Comparison of ENCODE assay signal across 20 mouse cellular contexts in the genomic region with DNA sequence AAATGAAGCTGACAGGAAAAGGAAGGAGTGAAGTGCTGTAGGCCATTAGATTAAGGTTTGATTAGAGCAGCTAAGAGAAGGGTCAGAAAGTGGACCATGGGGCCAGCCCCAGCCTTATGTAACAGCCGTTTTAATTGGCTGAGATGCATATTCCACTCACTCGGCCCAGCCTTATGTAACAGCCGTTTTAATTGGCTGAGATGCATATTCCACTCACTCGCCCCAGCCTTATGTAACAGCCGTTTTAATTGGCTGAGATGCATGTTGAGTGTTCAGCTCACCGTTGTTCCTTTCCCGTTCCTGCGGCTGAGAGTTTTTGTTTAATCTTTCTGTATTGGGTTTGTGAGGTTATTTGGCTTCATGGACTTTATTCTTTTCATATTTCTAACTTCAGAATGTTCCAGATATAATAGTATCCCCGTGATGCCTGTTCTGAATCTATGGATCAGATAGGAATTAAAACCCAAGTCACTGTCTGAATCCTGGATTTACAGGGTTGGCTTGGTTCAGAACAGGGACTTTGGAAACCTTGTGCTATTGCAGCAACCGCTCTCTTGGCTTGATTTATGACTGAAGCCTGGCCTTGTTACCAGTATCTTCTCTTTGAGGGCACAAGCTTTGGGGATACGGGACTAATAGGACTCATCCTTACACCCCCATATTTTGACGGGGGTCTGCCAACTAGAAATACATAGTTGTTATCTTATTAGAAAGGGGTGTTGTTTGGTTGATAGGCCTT.
DNase-seq lines count a peak whose midpoint lies in the region; ATAC-seq and TF ChIP-seq lines count a peak whose summit lies in the region.
"Had no signal": no experiment of that assay in that cellular context is flagged by ENCODE, and none has a peak within 500 bp of the region (broad histone marks: within the 10 kb centered on the region; RNA-seq: fewer than 3 reads in every experiment).

No protein-coding gene starts in this region.

- 85% methylated on average over 12 of the region's 12 CpGs for WGBS in forebrain, embryonic 14.5 days
- 76% methylated on average over 12 of the region's 12 CpGs for WGBS in forebrain, postnatal 0 days

- no peaks in the 10 kb centered on the region for H3K9me3 ChIP-seq in forebrain, embryonic 14.5 days (replicated peaks; ENCODE audit: control insufficient read depth, low read length)
- no peaks in the 10 kb centered on the region for H3K9me3 ChIP-seq in forebrain, postnatal 0 days (ENCODE audit: low read length)
- H3K9me3 ChIP-seq: embryonic facial prominence, embryonic 12.5 days; liver, embryonic 12.5 days; neural tube, embryonic 13.5 days had no signal

- no peak overlapping the region for H3K4me2 ChIP-seq in forebrain, embryonic 14.5 days (ENCODE audit: low read length)
- H3K4me2 ChIP-seq in forebrain, postnatal 0 days (ENCODE audit: low read depth): no peak overlapping the region
- H3K4me2 ChIP-seq: embryonic facial prominence, embryonic 12.5 days; liver, embryonic 12.5 days; midbrain, embryonic 11.5 days; neural tube, embryonic 13.5 days had no signal

- peak; percentile 55; the same call in 1 of the 2 replicates for ATAC-seq in forebrain, embryonic 14.5 days
- no peak for ATAC-seq in forebrain, postnatal 0 days
- ATAC-seq in megakaryocyte progenitor cell, adult 5-6 weeks (replicated peaks; ENCODE audit: poor library complexity): peak; percentile 40
- ATAC-seq: hindbrain, postnatal 0 days; liver, embryonic 12.5 days had no signal

- H3K4me1 ChIP-seq in forebrain, embryonic 14.5 days (ENCODE audit: control insufficient read depth, insufficient read depth, low read length): no peaks in the 10 kb centered on the region
- H3K4me1 ChIP-seq in forebrain, postnatal 0 days (ENCODE audit: insufficient read depth): no peaks in the 10 kb centered on the region
- no peaks in the 10 kb centered on the region; the same call in 1 of the 2 replicates for H3K4me1 ChIP-seq in testis, adult 2 months (ENCODE audit: control insufficient read depth, insufficient read depth, low read length)
- H3K4me1 ChIP-seq: embryonic facial prominence, embryonic 12.5 days; liver, embryonic 12.5 days; neural tube, embryonic 13.5 days had no signal

- no peak overlapping the region for H3K9ac ChIP-seq in forebrain, embryonic 14.5 days (ENCODE audit: low read length)
- H3K9ac ChIP-seq in forebrain, postnatal 0 days: no peak overlapping the region
- H3K9ac ChIP-seq: embryonic facial prominence, embryonic 12.5 days; liver, embryonic 12.5 days; neural tube, embryonic 13.5 days had no signal

- TF ChIP-seq CTCF in forebrain, postnatal 0 days (IDR thresholded peaks at IDR 0.05; ENCODE audit: low read depth): no peak
- TF ChIP-seq CTCF in left cerebral cortex, adult 2 months (IDR thresholded peaks at IDR 0.05): no peak
- no peak for TF ChIP-seq CTCF in testis, adult 2 months (IDR thresholded peaks at IDR 0.05; ENCODE audit: control insufficient read depth, insufficient read depth, insufficient replicate concordance, low read depth, low read length)

- H3K27ac ChIP-seq in forebrain, embryonic 14.5 days (ENCODE audit: low read depth, low read length): no peak overlapping the region
- H3K27ac ChIP-seq in forebrain, postnatal 0 days (ENCODE audit: low read depth, low read length): no peak overlapping the region
- peak overlapping the region; percentile 24; the same call in 1 of the 2 replicates for H3K27ac ChIP-seq in left cerebral cortex, adult 2 months
- no peak overlapping the region for H3K27ac ChIP-seq in testis, adult 2 months (ENCODE audit: control insufficient read depth, insufficient read depth, low read depth, low read length)
- H3K27ac ChIP-seq: embryonic facial prominence, embryonic 12.5 days; gastrocnemius, adult 2 months; hindbrain, postnatal 0 days; kidney, postnatal 0 days; liver, embryonic 12.5 days; neural tube, embryonic 13.5 days had no signal

- no peak for TF ChIP-seq POLR2A in testis, adult 2 months (IDR thresholded peaks at IDR 0.05; ENCODE audit: control insufficient read depth, low read depth, low read length)

- no peak overlapping the region for H3K4me3 ChIP-seq in forebrain, embryonic 14.5 days (ENCODE audit: low read depth, low read length)
- no peak overlapping the region for H3K4me3 ChIP-seq in forebrain, postnatal 0 days (ENCODE audit: low read depth, low read length)
- no peak overlapping the region for H3K4me3 ChIP-seq in left cerebral cortex, adult 2 months
- peak overlapping the region; percentile 28 for H3K4me3 ChIP-seq in testis, adult 2 months (ENCODE audit: control insufficient read depth, low read depth, low read length)
- H3K4me3 ChIP-seq: embryonic facial prominence, embryonic 12.5 days; gastrocnemius, adult 2 months; liver, embryonic 12.5 days; neural tube, embryonic 13.5 days had no signal

- no peaks in the 10 kb centered on the region for H3K27me3 ChIP-seq in forebrain, embryonic 14.5 days (replicated peaks; ENCODE audit: control insufficient read depth, insufficient read depth, low read length)
- no peaks in the 10 kb centered on the region for H3K27me3 ChIP-seq in forebrain, postnatal 0 days (ENCODE audit: insufficient read depth, low read length)
- no peaks in the 10 kb centered on the region for H3K27me3 ChIP-seq in testis, adult 2 months (ENCODE audit: control insufficient read depth, insufficient read depth, low read length)
- H3K27me3 ChIP-seq: embryonic facial prominence, embryonic 12.5 days; liver, embryonic 12.5 days; neural tube, embryonic 13.5 days had no signal

- intact Hi-C loops in left cerebral cortex, adult 2 months (cut with DNase I): loop anchor here (5.0 kb wide), 1 partner anchor 113 kb away; a partner anchor contains a TSS

- peak; percentile 47 for DNase-seq in forebrain, embryonic 14.5 days (ENCODE audit: low spot score)
- no peak for DNase-seq in forebrain, postnatal 0 days
- DNase-seq in left cerebral cortex, adult 2 months (ENCODE audit: extremely low spot score in 1 of 2, low spot score in 2 of 2): no peak
- no peak for DNase-seq in left cerebral cortex, adult 8-10 months (ENCODE audit: low spot score in 2 of 2)
- DNase-seq in testis, postnatal 10 days (ENCODE audit: low spot score): no peak
- DNase-seq in kidney, postnatal 25 days: no peak
- DNase-seq: cerebellum, postnatal 14 days; gastrocnemius, adult 2 months; kidney, adult 11 months; lung, postnatal 4 days; right cerebral cortex, postnatal 4 days; thymus, postnatal 36 days had no signal

- H3K36me3 ChIP-seq in forebrain, embryonic 14.5 days (ENCODE audit: control insufficient read depth, insufficient read depth, low read length): no peaks in the 10 kb centered on the region
- no peaks in the 10 kb centered on the region for H3K36me3 ChIP-seq in forebrain, postnatal 0 days (ENCODE audit: insufficient read depth)
- H3K36me3 ChIP-seq in testis, adult 2 months (ENCODE audit: control insufficient read depth, insufficient read depth, low read length): no peaks in the 10 kb centered on the region
- H3K36me3 ChIP-seq: embryonic facial prominence, embryonic 12.5 days; liver, embryonic 12.5 days; neural tube, embryonic 13.5 days had no signal
